Mouse (Mus musculus) lung, postnatal 0 days (tissue): ENCODE results near the gene Adcy9.

ENCODE experiments used
- CTCF ChIP-seq: IDR thresholded peaks from 2 replicates; pipeline ENCODE4 v1.5.1; 2016; ENCODE audit warnings: antibody characterized with exemption, mild to moderate bottlenecking
- EP300 ChIP-seq: IDR thresholded peaks from 2 replicates; pipeline ENCODE4 v1.6.1; 2016; ENCODE audit warnings: antibody characterized with exemption, mild to moderate bottlenecking, control low read depth

DNA sequence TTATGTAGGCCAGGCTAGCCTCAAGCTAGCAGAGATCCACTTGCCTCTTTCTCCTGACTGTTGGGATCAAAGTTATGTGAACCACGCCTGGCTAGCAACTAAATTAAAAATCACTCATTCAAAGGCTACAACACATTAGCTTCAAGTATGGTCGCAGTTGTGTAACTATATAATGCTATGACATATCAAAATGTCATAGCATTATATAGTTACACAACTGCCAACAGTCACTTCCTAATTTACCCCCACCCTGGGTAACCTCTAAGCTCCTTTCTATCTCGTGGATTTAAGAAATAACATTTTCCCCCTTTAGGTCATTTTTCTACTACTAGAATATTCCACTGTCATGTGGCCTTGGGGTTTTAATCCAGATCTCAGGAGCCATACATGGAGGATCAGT, 37.6 kb upstream of the Adcy9 start:
- TF ChIP-seq CTCF (no peak), EP300 (no peak)
